Mouse (Mus musculus) megakaryocyte, embryonic 14.5 days (primary cell): ENCODE data around the gene Alk.

ENCODE experiments used
- FLI1 ChIP-seq: IDR thresholded peaks from 2 replicates; pipeline ENCODE4 v1.6.1; 2012; ENCODE audit warnings: low read length, inconsistent platforms, mixed read lengths
- GATA1 ChIP-seq: IDR thresholded peaks from 3 replicates; pipeline ENCODE4 v1.6.1; 2012; ENCODE audit warnings: mixed read lengths, low read length, inconsistent platforms, borderline replicate concordance

DNA sequence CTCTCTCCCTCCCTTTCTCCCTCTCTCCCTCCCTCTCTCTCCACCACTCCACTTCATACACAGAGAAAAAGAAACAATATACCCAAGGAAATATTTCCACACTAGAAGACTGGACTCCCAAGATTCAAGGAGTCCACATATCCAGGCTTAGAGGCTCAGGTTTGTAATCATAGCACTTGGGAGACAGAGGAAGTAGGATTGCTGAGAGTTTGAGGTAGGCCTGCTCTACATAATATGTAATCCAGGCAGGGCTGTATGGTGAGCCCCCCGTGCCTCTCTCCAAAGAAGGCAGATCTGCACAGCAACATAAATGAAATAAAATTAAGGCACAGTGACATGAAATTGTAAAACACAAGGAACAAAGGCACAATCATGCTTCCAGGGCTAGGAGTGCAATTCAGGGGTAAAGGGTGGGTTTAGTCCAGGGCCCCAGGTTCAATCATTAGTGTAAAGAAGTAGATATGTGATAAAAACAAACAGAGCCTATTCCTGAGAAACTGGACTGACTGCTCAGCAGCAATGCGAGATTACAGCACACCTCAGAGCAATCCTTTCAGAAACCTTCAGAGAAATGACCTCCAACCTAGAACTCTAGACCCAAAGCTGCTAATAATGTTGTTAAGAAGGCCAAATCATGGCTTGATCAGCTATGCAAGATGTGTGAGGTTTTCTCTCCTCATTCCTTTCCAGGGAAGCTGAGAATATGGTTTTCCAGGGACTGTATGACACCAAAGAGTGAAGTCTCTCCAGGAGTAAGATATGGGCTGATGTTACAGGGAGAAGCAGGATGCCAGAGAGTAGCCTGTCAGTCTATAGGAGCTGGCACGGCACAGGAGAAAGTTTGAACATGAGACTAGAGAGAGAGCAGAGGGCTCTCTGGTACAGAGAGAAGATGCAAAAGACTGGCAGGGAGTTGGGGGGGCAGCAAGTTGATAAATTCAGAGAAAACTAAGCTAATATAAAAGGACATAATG, 158.9 kb downstream of the Alk start:
- TF ChIP-seq FLI1 = no peak
- no peak for TF ChIP-seq GATA1
